Comparison of ENCODE assay signal across 22 mouse cellular contexts in the genomic region with DNA sequence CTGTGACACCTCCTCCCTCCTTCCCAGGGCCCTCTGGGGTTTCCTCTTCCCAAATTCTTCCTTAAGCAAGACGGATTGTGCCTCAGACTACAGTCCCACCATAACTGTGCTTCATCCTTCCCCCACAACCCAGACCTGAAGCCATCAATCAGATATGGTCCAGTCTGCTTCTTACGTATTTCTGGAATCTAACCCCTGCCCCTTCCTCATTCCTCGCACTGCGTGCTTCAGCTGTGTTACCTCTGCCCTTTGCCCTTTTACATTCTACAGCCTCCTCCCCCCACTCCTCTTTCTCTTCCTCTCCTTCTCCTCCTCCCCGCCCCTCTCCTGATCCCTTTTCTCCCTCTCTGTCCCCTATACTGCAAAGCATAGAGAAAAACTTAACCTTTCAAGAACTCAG. TPM values are rescaled to one million over a fixed set of nuclear protein-coding genes. Genes with fewer than 3 reads are reported as not detected.
A peak's percentile ranks its signal among the peaks of the same experiment; 100 is the strongest.
DNase-seq lines count a peak whose midpoint lies in the region; ATAC-seq lines count a peak whose summit lies in the region.
"Had no signal": no experiment of that assay in that cellular context is flagged by ENCODE, and none has a peak within 500 bp of the region (broad histone marks: within the 10 kb centered on the region; RNA-seq: fewer than 3 reads in every experiment).

No protein-coding gene starts in this region.

- no peaks in the 10 kb centered on the region for H3K27me3 ChIP-seq in forebrain, embryonic 10.5 days (ENCODE audit: poor library complexity, severe bottlenecking)
- 0 out of 2 replicates have a peak, but pooled peaks cover 5% of the 10 kb centered on the region for H3K27me3 ChIP-seq in forebrain, embryonic 12.5 days
- H3K27me3 ChIP-seq in intestine, embryonic 15.5 days (replicated peaks): no peaks in the 10 kb centered on the region
- no peaks in the 10 kb centered on the region for H3K27me3 ChIP-seq in intestine, embryonic 16.5 days (replicated peaks; ENCODE audit: control insufficient read depth, insufficient read depth, low read length)
- peaks cover 5% of the 10 kb centered on the region; the same call in 1 of the 2 replicates for H3K27me3 ChIP-seq in midbrain, embryonic 13.5 days
- H3K27me3 ChIP-seq in midbrain, embryonic 15.5 days (replicated peaks): 0 out of 2 replicates have a peak, but pooled peaks cover 2% of the 10 kb centered on the region
- H3K27me3 ChIP-seq: embryonic facial prominence, embryonic 15.5 days; hindbrain, embryonic 12.5 days had no signal

- DNase-seq in forebrain, embryonic 10.5 days (ENCODE audit: extremely low spot score, low spot score): peak; percentile 33
- peak; percentile 87 for DNase-seq in mesoderm, embryonic 11.5 days (ENCODE audit: low read depth, low spot score)
- DNase-seq in adrenal gland, postnatal 25 days: no peak
- DNase-seq: cerebellum, postnatal 10 days; gastrocnemius, postnatal 10 days; heart, adult 18-20 months; layer of hippocampus, adult 9-11 months; right cerebral cortex, postnatal 4 days; thymus, adult 2 months had no signal

- no peak for ATAC-seq in forebrain, embryonic 12.5 days (ENCODE audit: low FRiP score)
- no peak for ATAC-seq in intestine, embryonic 15.5 days
- no peak for ATAC-seq in intestine, embryonic 16.5 days
- no peak for ATAC-seq in midbrain, embryonic 13.5 days
- ATAC-seq in midbrain, embryonic 15.5 days (replicated peaks): no peak
- ATAC-seq: CD4-positive, CD25-positive, alpha-beta regulatory T cell, adult 4 months had no signal

- no peak overlapping the region for H3K4me2 ChIP-seq in forebrain, embryonic 12.5 days
- no peak overlapping the region for H3K4me2 ChIP-seq in intestine, embryonic 15.5 days (replicated peaks)
- no peak overlapping the region for H3K4me2 ChIP-seq in intestine, embryonic 16.5 days (ENCODE audit: low read depth, low read length)
- H3K4me2 ChIP-seq in midbrain, embryonic 13.5 days (replicated peaks): no peak overlapping the region
- no peak overlapping the region for H3K4me2 ChIP-seq in midbrain, embryonic 15.5 days
- H3K4me2 ChIP-seq: embryonic facial prominence, embryonic 15.5 days; hindbrain, embryonic 12.5 days had no signal

- no peaks in the 10 kb centered on the region for H3K36me3 ChIP-seq in forebrain, embryonic 10.5 days (replicated peaks)
- no peaks in the 10 kb centered on the region for H3K36me3 ChIP-seq in forebrain, embryonic 12.5 days (replicated peaks)
- H3K36me3 ChIP-seq in intestine, embryonic 15.5 days: no peaks in the 10 kb centered on the region
- H3K36me3 ChIP-seq in intestine, embryonic 16.5 days (ENCODE audit: control insufficient read depth, insufficient read depth, low read length): no peaks in the 10 kb centered on the region
- H3K36me3 ChIP-seq in midbrain, embryonic 13.5 days: no peaks in the 10 kb centered on the region
- H3K36me3 ChIP-seq in midbrain, embryonic 15.5 days (replicated peaks): no peaks in the 10 kb centered on the region
- H3K36me3 ChIP-seq: embryonic facial prominence, embryonic 15.5 days; G1E; hindbrain, embryonic 12.5 days had no signal

- WGBS in forebrain, embryonic 10.5 days: 11% methylated on average over 5 of the region's 5 CpGs
- WGBS in forebrain, embryonic 12.5 days: 17% methylated on average over 5 of the region's 5 CpGs
- 29% methylated on average over 5 of the region's 5 CpGs for WGBS in intestine, embryonic 15.5 days
- 34% methylated on average over 5 of the region's 5 CpGs for WGBS in intestine, embryonic 16.5 days
- 13% methylated on average over 5 of the region's 5 CpGs for WGBS in midbrain, embryonic 13.5 days
- WGBS in midbrain, embryonic 15.5 days: 22% methylated on average over 5 of the region's 5 CpGs

- H3K27ac ChIP-seq in forebrain, embryonic 10.5 days: peak overlapping the region; percentile 77
- H3K27ac ChIP-seq in forebrain, embryonic 12.5 days: no peak overlapping the region
- 0 out of 2 replicates have a peak overlapping the region, but pooled peaks have one; percentile 18 for H3K27ac ChIP-seq in intestine, embryonic 15.5 days
- H3K27ac ChIP-seq in intestine, embryonic 16.5 days (ENCODE audit: low read length): no peak overlapping the region
- H3K27ac ChIP-seq in midbrain, embryonic 13.5 days: no peak overlapping the region
- H3K27ac ChIP-seq in midbrain, embryonic 15.5 days: no peak overlapping the region
- H3K27ac ChIP-seq: embryonic facial prominence, embryonic 15.5 days; hindbrain, embryonic 12.5 days had no signal

- peaks cover 48% of the 10 kb centered on the region for H3K4me1 ChIP-seq in forebrain, embryonic 10.5 days
- peaks cover 13% of the 10 kb centered on the region for H3K4me1 ChIP-seq in forebrain, embryonic 12.5 days
- H3K4me1 ChIP-seq in intestine, embryonic 15.5 days (replicated peaks): peaks cover 18% of the 10 kb centered on the region
- peaks cover 5% of the 10 kb centered on the region for H3K4me1 ChIP-seq in intestine, embryonic 16.5 days (ENCODE audit: control insufficient read depth, insufficient read depth, low read length)
- H3K4me1 ChIP-seq in midbrain, embryonic 13.5 days (replicated peaks): peaks cover 4% of the 10 kb centered on the region; the same call in 1 of the 2 replicates
- H3K4me1 ChIP-seq in midbrain, embryonic 15.5 days: no peaks in the 10 kb centered on the region

- H3K4me3 ChIP-seq in forebrain, embryonic 10.5 days: no peak overlapping the region
- H3K4me3 ChIP-seq in forebrain, embryonic 12.5 days (replicated peaks): no peak overlapping the region
- H3K4me3 ChIP-seq in intestine, embryonic 15.5 days (replicated peaks): no peak overlapping the region
- H3K4me3 ChIP-seq in intestine, embryonic 16.5 days (ENCODE audit: low read length): no peak overlapping the region
- no peak overlapping the region for H3K4me3 ChIP-seq in midbrain, embryonic 13.5 days (replicated peaks)
- no peak overlapping the region for H3K4me3 ChIP-seq in midbrain, embryonic 15.5 days
- H3K4me3 ChIP-seq: embryonic facial prominence, embryonic 15.5 days; hindbrain, embryonic 12.5 days had no signal

- no peak overlapping the region for H3K9ac ChIP-seq in forebrain, embryonic 12.5 days
- H3K9ac ChIP-seq in intestine, embryonic 15.5 days: no peak overlapping the region
- H3K9ac ChIP-seq in intestine, embryonic 16.5 days (ENCODE audit: low read depth, low read length): no peak overlapping the region
- H3K9ac ChIP-seq in midbrain, embryonic 13.5 days (replicated peaks): peak overlapping the region; percentile 20; the same call in 1 of the 2 replicates
- no peak overlapping the region for H3K9ac ChIP-seq in midbrain, embryonic 15.5 days
- H3K9ac ChIP-seq: embryonic facial prominence, embryonic 15.5 days; hindbrain, embryonic 12.5 days had no signal

- no peaks in the 10 kb centered on the region for H3K9me3 ChIP-seq in forebrain, embryonic 10.5 days
- no peaks in the 10 kb centered on the region for H3K9me3 ChIP-seq in forebrain, embryonic 12.5 days
- H3K9me3 ChIP-seq in intestine, embryonic 15.5 days: no peaks in the 10 kb centered on the region
- no peaks in the 10 kb centered on the region for H3K9me3 ChIP-seq in intestine, embryonic 16.5 days (ENCODE audit: control insufficient read depth, low read length)
- no peaks in the 10 kb centered on the region for H3K9me3 ChIP-seq in midbrain, embryonic 13.5 days
- no peaks in the 10 kb centered on the region for H3K9me3 ChIP-seq in midbrain, embryonic 15.5 days
- H3K9me3 ChIP-seq: embryonic facial prominence, embryonic 15.5 days; G1E; hindbrain, embryonic 12.5 days had no signal

RNA-seq across cellular contexts. Expression of a gene that starts 4.9 kb away (rescaled TPM):
- 1.1 and 1.6 TPM in 2 replicates for polyA plus RNA-seq in forebrain, embryonic 10.5 days (2016; fragmentation: Nextera tagmentation; extraction: Ambion mirVana)
- polyA plus RNA-seq in forebrain, embryonic 12.5 days (2016; fragmentation: Nextera tagmentation; extraction: Ambion mirVana): 0.69 TPM in 1 of 2 replicates, not detected in the other
- polyA plus RNA-seq in intestine, embryonic 15.5 days (2015; fragmentation: Nextera tagmentation; extraction: Ambion mirVana): 0.21 and 0.25 TPM in 2 replicates
- polyA plus RNA-seq in intestine, embryonic 16.5 days (2015; fragmentation: Nextera tagmentation; extraction: Ambion mirVana): 0.38 TPM in 1 of 2 replicates, not detected in the other
- 0.15 and 0.36 TPM in 2 replicates for polyA plus RNA-seq in midbrain, embryonic 13.5 days (2015; fragmentation: Nextera tagmentation; extraction: Ambion mirVana)
- 0.17 and 0.27 TPM in 2 replicates for polyA plus RNA-seq in midbrain, embryonic 15.5 days (2015; fragmentation: Nextera tagmentation; extraction: Ambion mirVana)
- total RNA-seq in adrenal gland, postnatal 25 days (2021): not detected in 2 replicates
- total RNA-seq: G1E; heart, adult 18-20 months; megakaryocyte-erythroid progenitor cell, adult 5-6 weeks; neutrophil, adult 5-6 weeks had no signal
- polyA plus RNA-seq: CD4-positive, CD25-positive, alpha-beta regulatory T cell, adult 4 months; embryonic facial prominence, embryonic 15.5 days; G1E; liver, embryonic 16.5 days; thymus, adult 2 months had no signal

RNA-seq across cellular contexts. Expression of a gene that starts 35.7 kb away (rescaled TPM):
- polyA plus RNA-seq in forebrain, embryonic 10.5 days (2016; fragmentation: Nextera tagmentation; extraction: Ambion mirVana): 0.22 TPM in 1 of 2 replicates, not detected in the other
- polyA plus RNA-seq in forebrain, embryonic 12.5 days (2016; fragmentation: Nextera tagmentation; extraction: Ambion mirVana): 0.09 TPM in 1 of 2 replicates, not detected in the other
- polyA plus RNA-seq in intestine, embryonic 15.5 days (2015; fragmentation: Nextera tagmentation; extraction: Ambion mirVana): 4.3 and 4.7 TPM in 2 replicates
- polyA plus RNA-seq in intestine, embryonic 16.5 days (2015; fragmentation: Nextera tagmentation; extraction: Ambion mirVana): 4.5 and 6.8 TPM in 2 replicates
- polyA plus RNA-seq in midbrain, embryonic 13.5 days (2015; fragmentation: Nextera tagmentation; extraction: Ambion mirVana): not detected in 2 replicates
- polyA plus RNA-seq in midbrain, embryonic 15.5 days (2015; fragmentation: Nextera tagmentation; extraction: Ambion mirVana): not detected in 2 replicates
- 0.15 TPM in 1 of 2 replicates, not detected in the other for total RNA-seq in adrenal gland, postnatal 25 days (2021)
- total RNA-seq: megakaryocyte-erythroid progenitor cell, adult 5-6 weeks had no signal
- polyA plus RNA-seq: CD4-positive, CD25-positive, alpha-beta regulatory T cell, adult 4 months; forebrain, embryonic 11.5 days; G1E had no signal

Comparison
In these comparisons a context has a peak if more than half of its experiments do, and no peak if none do; other contexts are left out.
1. H3K27ac ChIP-seq: peak in forebrain, embryonic 10.5 days (single experiment) and intestine, embryonic 15.5 days (single experiment); none in forebrain, embryonic 12.5 days (single experiment), intestine, embryonic 16.5 days (single experiment), midbrain, embryonic 13.5 days (single experiment) and midbrain, embryonic 15.5 days (single experiment).